Mouse (Mus musculus) retina, adult 2 months (tissue): ENCODE results near the gene Atg7.
A peak's percentile ranks its signal among the peaks of the same experiment; 100 is the strongest.
"Not testable (repeated sequence)": the region's sequence is repeated elsewhere in the genome, so short reads cannot be mapped to it uniquely, and the experiment has no call there.

ENCODE experiments used
- DNase-seq: peaks from one replicate; pipeline ENCODE4 v3.0.0-alpha.2; 2012; ENCODE audit warnings: low read depth, low spot score

The Atg7 gene

GRCm38 (mm10) chr6:114642601-114643528 is at the start of gene Atg7:
Gene Atg7 (plus strand): TSS chr6:114643097.
- DNase-seq: peak; percentile 90

- not testable (repeated sequence) for DNase-seq
Observed at GRCm38 (mm10) chr6:114614076-114614475, 28.8 kb upstream of the Atg7 start.

- not testable (repeated sequence) for DNase-seq
Observed at GRCm38 (mm10) chr6:114633886-114634285, 9.0 kb upstream of the Atg7 start.

- no peak for DNase-seq
Observed at GRCm38 (mm10) chr6:114643716-114644115, 819 bp downstream of the Atg7 start.

GRCm38 (mm10) chr6:114644531-114644930 is 1.6 kb downstream of the Atg7 start:
- DNase-seq: no peak

GRCm38 (mm10) chr6:114646201-114646600 is 3.3 kb downstream of the Atg7 start:
- no peak for DNase-seq

- no peak for DNase-seq
Observed at GRCm38 (mm10) chr6:114647011-114647410, 4.1 kb downstream of the Atg7 start.

- no peak for DNase-seq
Observed at GRCm38 (mm10) chr6:114648352-114649030, 5.6 kb downstream of the Atg7 start.

GRCm38 (mm10) chr6:114652209-114652608 is 9.3 kb downstream of the Atg7 start:
- no peak for DNase-seq

- no peak for DNase-seq
Observed at GRCm38 (mm10) chr6:114656826-114657600, 14.1 kb downstream of the Atg7 start.

GRCm38 (mm10) chr6:114657807-114658206 is 14.9 kb downstream of the Atg7 start:
- DNase-seq: no peak

- no peak for DNase-seq
Observed at GRCm38 (mm10) chr6:114659278-114659991, 16.5 kb downstream of the Atg7 start.

- no peak for DNase-seq
Observed at GRCm38 (mm10) chr6:114659992-114660800, 17.3 kb downstream of the Atg7 start.

- DNase-seq: no peak
Observed at GRCm38 (mm10) chr6:114663707-114664106, 20.8 kb downstream of the Atg7 start.

- no peak for DNase-seq
Observed at GRCm38 (mm10) chr6:114664716-114665115, 21.8 kb downstream of the Atg7 start.

GRCm38 (mm10) chr6:114667518-114667917 is 24.6 kb downstream of the Atg7 start:
- no peak for DNase-seq

- no peak for DNase-seq
Observed at GRCm38 (mm10) chr6:114674771-114675170, 31.9 kb downstream of the Atg7 start.

- DNase-seq: no peak
Observed at GRCm38 (mm10) chr6:114676091-114676490, 33.2 kb downstream of the Atg7 start.

- no peak for DNase-seq
Observed at GRCm38 (mm10) chr6:114682092-114682711, 39.3 kb downstream of the Atg7 start.

- no peak for DNase-seq
Observed at GRCm38 (mm10) chr6:114683741-114684140, 40.8 kb downstream of the Atg7 start.
